Mouse (Mus musculus) bone marrow, adult 2 months (tissue): ENCODE results near the gene Prune1. TPM values are rescaled to one million over a fixed set of nuclear protein-coding genes. Genes with fewer than 3 reads are reported as not detected.

Experiments
- H3K27ac ChIP-seq: fragments of 200-500 bp; 2 replicates; pipeline ENCODE4 v1.5.1; 2012; ENCODE audit warnings: low read depth, mild to moderate bottlenecking, control low read depth, inconsistent platforms, low read length; ENCODE audit not compliant: control insufficient read depth, poor library complexity, insufficient read depth
- H3K4me1 ChIP-seq: fragments of 200-500 bp; 2 replicates; pipeline ENCODE4 v1.6.1; 2011; ENCODE audit warnings: low read length; ENCODE audit not compliant: control insufficient read depth, insufficient read depth
- H3K4me3 ChIP-seq: fragments of 200-500 bp; replicated peaks from 2 replicates; pipeline ENCODE3; 2011; ENCODE audit warnings: mild to moderate bottlenecking, low read depth, low read length, control low read depth; ENCODE audit not compliant: control insufficient read depth
- CTCF ChIP-seq: fragments of 200-500 bp; IDR thresholded peaks from 2 replicates; pipeline ENCODE4 v1.5.1; 2011; ENCODE audit warnings: low read length, control low read depth; ENCODE audit not compliant: control insufficient read depth, insufficient read depth
- POLR2A ChIP-seq: fragments of 200-500 bp; IDR thresholded peaks from 2 replicates; pipeline ENCODE4 v1.6.1; 2011; ENCODE audit warnings: low read depth, mild to moderate bottlenecking, control low read depth, low read length, borderline replicate concordance; ENCODE audit not compliant: control insufficient read depth
- WGBS: fragments of 180-500 bp; shearing (Covaris S2); methylation state at CpG from one replicate; pipeline ENCODE4 v1.1.7; 2018; 5-methylcytosine and 5-hydroxymethylcytosine counted together
- polyA plus RNA-seq: library from polyadenylated mRNA; stranded (reverse); fragments of >200 nt; gene quantifications from 2 replicates; pipeline ENCODE4 v1.2.4, GENCODE M21; 2011; ENCODE audit warnings: low replicate concordance; ENCODE audit not compliant: missing spikeins, insufficient read depth, insufficient read length

Gene Prune1
- polyA plus RNA-seq, 1 experiment, result 12.4 TPM

DNA sequence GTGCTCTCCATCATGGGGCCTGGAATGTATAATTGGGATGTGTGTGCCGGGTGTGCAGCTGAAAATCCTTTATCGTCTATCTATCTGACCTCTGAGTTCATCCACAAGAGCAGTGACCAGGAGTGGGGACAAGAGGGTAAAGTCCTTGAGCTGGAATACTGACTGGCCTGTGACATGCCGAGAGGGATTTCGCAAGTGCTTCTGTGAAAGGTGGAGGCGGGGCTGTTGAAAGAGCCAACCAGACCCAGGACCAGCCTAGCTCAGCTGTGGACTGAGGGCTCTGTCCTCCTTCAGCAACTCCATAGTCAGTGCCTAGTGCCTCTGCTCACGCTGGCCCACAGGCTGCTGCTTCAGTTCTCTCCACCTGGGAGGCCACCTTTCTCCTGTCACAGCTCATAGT lies 36.7 kb upstream of the Prune1 start:
- Histone ChIP-seq H3K4me3 (no peak overlapping the region), H3K4me1 (peaks cover 7% of the 10 kb centered on the region; the same call in 1 of the 2 replicates), H3K27ac (no peak overlapping the region)
- 45% methylated on average over 6 of the region's 6 CpGs for WGBS
- TF ChIP-seq POLR2A (no peak), CTCF (no peak)

DNA sequence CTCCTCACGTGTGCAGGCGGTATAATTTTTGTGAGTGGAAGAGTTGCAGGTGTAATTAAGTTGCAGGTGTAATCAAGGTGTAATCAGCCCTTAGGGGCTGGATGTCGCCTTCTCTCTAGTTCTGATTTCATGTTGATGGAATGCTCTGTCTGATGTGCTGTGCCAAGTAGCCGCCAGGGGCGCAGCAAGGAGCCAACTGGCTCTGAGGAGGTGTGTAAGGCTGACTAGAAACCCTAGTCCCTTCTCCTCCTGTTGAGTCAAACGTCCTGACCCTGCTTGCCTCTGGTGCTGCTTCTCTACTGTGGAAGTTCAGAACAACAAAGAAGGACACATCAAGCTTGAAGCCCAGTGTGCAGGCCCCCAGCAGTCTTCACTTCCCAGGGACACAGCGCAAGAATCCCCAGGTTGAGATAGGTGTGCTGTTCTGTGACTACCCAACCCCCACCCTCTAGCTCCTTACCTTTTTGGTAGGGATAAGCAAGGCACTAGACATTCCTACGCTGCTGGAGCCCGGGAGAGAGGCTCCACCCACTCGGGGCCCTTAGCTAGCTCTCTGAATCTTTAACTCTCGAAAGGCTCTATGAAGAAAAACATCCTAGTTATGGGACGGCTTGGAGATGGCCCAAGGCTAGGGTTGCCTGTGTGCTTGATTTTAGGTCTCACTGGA lies 35.7 kb upstream of the Prune1 start:
- Histone ChIP-seq H3K27ac (no peak overlapping the region), H3K4me1 (peaks cover 10% of the 10 kb centered on the region; the same call in 1 of the 2 replicates), H3K4me3 (no peak overlapping the region)
- TF ChIP-seq CTCF (peak; percentile 87), POLR2A (no peak)
- WGBS, result 33% methylated on average over 12 of the region's 12 CpGs

DNA sequence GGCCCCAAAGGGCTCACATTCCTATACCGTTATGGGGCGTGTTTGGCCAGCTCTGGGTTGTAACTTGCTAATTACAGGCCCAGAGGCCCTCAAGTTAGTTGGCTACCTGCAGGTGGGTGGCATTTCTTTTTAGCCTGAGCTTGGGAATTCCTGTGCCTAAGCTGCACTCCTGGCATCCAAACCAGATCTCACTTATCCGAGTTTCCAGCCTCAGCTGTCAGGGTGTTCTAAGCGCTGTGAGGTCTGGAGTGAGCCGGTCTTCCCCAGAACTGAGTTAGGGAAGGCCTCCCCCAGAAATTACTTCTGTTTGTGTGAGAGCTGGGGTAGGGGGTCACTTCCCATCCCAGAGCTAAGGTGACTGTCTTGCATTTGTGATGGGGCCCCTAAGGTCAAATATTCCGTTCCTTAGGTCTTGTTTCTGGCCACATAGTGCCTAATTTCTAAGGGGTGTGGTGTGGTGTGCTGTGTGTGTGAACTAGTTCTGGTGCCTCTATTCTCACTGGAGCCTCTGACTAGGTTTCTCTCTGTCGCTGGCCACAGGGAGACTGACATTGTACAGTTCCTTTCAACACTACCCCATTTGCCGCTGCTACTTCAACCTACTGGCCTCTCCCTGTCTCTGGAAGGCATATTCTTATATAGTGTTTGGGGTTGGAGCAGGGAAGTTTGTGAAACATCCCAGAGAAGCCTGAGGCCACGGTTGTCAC lies 34.1 kb upstream of the Prune1 start:
- Histone ChIP-seq H3K4me1 (peaks cover 12% of the 10 kb centered on the region; the same call in 1 of the 2 replicates), H3K27ac (peak overlapping the region; percentile 96), H3K4me3 (peak overlapping the region; percentile 90)
- TF ChIP-seq POLR2A (no peak), CTCF (no peak)
- 6% methylated on average over 9 of the region's 9 CpGs for WGBS

DNA sequence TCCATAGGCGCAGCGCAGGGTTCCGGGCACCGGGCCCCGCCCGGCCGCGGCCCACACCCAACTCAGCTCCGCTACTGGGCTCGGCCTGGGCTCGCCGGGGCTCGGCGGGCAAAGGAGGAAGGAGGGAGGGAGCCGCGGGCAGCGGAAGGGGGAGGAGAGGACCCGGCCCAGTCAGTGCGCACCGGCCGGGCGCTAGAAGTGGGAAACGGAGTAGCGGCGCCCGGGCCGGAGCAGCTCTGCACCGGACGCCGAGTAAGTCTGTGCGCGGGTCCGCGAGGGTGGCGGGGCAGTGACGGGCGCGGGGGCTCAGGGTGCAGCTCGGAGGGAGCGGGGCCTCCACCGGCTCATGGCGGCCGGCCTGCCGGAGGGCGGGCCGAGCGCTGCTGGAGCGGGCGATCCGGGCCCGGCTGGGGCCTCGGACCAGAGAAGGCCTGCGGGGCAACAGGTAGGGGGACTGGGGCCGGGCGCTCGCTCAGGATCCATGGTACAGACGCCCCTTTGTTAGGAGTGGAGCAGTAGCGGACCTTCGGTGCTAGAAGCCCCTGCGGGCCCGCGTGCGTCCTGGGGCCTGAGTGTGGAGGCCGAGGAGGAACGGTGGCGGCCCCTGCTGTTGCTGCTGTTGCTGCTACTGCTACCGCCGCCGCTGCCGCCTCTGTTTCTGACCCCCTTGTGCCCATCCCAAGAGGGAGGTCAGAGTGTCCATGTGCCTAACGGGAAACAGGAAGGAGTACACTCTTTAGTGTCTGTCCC lies 33.4 kb upstream of the Prune1 start:
- peak; percentile 21; the same call in 1 of the 2 replicates for TF ChIP-seq CTCF
- peak; percentile 78; the same call in 1 of the 2 replicates for TF ChIP-seq POLR2A
- peak overlapping the region; percentile 90 for H3K4me3 ChIP-seq
- H3K4me1 ChIP-seq, result peaks cover 12% of the 10 kb centered on the region; the same call in 1 of the 2 replicates
- under 1% methylated on average over 71 of the region's 71 CpGs for WGBS
- peak overlapping the region; percentile 96 for H3K27ac ChIP-seq

DNA sequence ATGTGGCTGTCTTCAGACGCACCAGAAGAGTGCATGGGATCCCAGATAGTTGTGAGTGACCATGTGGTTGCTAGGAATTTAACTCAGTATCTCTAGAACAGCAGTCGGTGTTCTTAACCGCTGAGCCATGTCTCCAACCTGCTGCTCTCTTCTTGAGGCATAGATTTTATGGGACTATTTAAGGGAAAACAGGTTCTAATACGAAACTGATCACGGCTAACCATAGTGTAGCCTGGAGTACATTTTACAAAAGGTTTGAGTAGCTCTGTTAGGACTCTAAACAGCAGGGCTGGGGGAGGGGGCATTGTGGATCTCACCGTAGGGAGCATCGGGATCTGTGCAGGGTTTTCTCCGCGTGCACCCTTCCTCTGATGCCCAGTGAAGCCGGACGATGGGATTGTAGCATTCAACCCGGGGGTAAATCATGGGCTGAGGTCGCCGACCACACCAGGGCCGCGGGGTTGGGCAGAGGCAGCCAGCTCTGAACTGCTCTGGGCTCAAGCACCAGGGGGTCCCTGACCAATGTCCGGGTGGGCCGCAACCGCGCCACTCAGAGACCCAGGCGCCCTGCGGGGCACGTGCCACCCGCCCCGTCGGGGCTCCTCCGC lies 32.7 kb upstream of the Prune1 start, which contains the start of gene Cers2:
Cers2 (plus strand) TSS at position 306 of the 608 bp plus-strand sequence.
- TF ChIP-seq POLR2A, result no peak
- TF ChIP-seq CTCF, result no peak
- Histone ChIP-seq H3K4me3 (peak within 1 kb of the TSS; percentile 90), H3K4me1 (peaks cover 12% of the 10 kb centered on the region; the same call in 1 of the 2 replicates), H3K27ac (peak within 1 kb of the TSS; percentile 96)
- WGBS, result 6% methylated on average over 27 of the region's 27 CpGs

DNA sequence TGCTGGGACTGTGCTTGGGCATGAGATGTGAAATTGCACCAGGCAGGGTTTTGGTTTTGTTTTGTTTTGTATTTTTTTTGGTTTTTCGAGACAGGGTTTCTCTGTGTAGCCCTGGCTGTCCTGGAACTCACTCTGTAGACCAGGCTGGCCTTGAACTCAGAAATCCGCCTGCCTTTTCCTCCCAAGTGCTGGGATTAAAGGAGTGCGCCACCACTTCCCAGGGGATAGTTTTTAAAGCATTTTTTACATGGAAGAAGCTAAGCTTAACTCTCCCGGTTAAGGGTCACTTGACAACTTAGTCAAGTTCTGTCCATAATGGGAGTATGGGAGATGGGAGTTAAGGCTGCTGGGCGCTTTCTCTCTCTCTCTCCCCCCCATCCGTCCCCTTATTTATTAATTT lies 32.2 kb upstream of the Prune1 start:
- Histone ChIP-seq H3K27ac (no peak overlapping the region; the same call in 1 of the 2 replicates), H3K4me3 (no peak overlapping the region), H3K4me1 (peaks cover 10% of the 10 kb centered on the region; the same call in 1 of the 2 replicates)
- WGBS, result 47% methylated on average over 6 of the region's 6 CpGs
- TF ChIP-seq CTCF, result no peak

DNA sequence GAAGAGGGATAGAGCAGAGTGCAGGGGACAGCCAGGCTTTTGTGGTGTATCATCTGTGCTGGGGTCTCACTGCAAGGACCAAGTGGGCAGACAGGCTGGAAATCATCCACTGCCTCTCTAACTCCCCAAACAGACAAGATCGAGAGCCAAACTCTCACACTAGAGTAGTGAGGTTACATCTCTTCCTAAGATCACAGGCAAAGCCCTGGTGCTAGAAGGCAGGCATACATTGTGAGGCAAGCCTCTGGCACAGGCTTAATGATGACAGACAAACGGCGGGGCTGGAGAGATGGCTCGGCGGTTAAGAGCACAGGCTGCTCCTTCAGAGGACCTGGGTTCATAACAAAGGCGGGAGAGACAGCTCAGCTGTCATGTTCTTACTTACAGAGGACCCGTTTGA lies 31.6 kb upstream of the Prune1 start:
- no peak overlapping the region for H3K4me3 ChIP-seq
- 15% methylated on average over 7 of the region's 7 CpGs for WGBS
- H3K27ac ChIP-seq, result peak overlapping the region; percentile 81
- H3K4me1 ChIP-seq, result peaks cover 8% of the 10 kb centered on the region; the same call in 1 of the 2 replicates
- no peak for TF ChIP-seq POLR2A
- no peak for TF ChIP-seq CTCF

DNA sequence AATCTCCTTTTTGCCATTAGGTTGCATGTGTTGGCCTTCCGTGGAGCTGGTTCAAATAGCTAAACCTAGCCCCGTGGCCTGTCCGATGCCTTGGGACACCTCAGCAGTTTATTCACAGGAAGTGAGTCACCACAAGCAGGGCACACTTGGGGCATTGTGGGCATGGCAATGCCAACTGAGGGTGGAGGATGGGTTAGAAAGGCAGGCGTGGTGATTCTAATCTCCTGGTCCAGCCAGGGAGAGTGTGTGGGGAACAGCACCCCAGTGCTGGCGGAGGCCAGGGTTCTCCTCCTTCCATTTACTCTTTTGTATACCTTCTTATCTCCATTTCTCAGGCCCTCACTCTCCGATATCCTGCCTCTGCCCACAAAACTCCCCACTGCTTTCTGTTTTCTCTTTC lies 30.7 kb upstream of the Prune1 start:
- TF ChIP-seq CTCF (no peak), POLR2A (no peak)
- Histone ChIP-seq H3K27ac (peak overlapping the region; percentile 51), H3K4me3 (no peak overlapping the region), H3K4me1 (peaks cover 8% of the 10 kb centered on the region; the same call in 1 of the 2 replicates)
- 3% methylated on average over 6 of the region's 6 CpGs for WGBS
